Mouse (Mus musculus) macrophage (primary cell): ENCODE results near the gene Rnf19b. TPM values are rescaled to one million over a fixed set of nuclear protein-coding genes. Genes with fewer than 3 reads are reported as not detected.

Experiments
- H3K27ac ChIP-seq: fragments of 350-480 bp; formaldehyde crosslinking; 2 replicates; pipeline ENCODE4 v1.9.0; 2021
- H3K36me3 ChIP-seq: fragments of 350-480 bp; formaldehyde crosslinking; 2 replicates; pipeline ENCODE4 v1.9.0; 2021; ENCODE audit errors: inconsistent target
- H3K4me3 ChIP-seq: fragments of 350-480 bp; formaldehyde crosslinking; 2 replicates; pipeline ENCODE4 v1.9.0; 2021; ENCODE audit errors: inconsistent target
- H3K79me2 ChIP-seq: fragments of 350-480 bp; formaldehyde crosslinking; 2 replicates; pipeline ENCODE4 v1.9.0; 2021; ENCODE audit errors: inconsistent target
- WGBS: methylation state at CpG from one replicate; pipeline ENCODE4 v1.1.7; 2026; ENCODE audit warnings: inconsistent platforms; ENCODE audit not compliant: missing documents; 5-methylcytosine and 5-hydroxymethylcytosine counted together
- polyA plus RNA-seq: library from polyadenylated mRNA; stranded (reverse); fragments of 250-400 nt; gene quantifications from 3 replicates; pipeline ENCODE4 v1.2.4, GENCODE M21; 2018; ENCODE audit warnings: inconsistent platforms

Rnf19b gene
- polyA plus RNA-seq, 1 experiment from 2014 or later = 72.8 TPM

GRCm38 (mm10) chr4:129081041-129081440 is 23.0 kb downstream of the Rnf19b start:
- Histone ChIP-seq H3K36me3 (peaks cover 69% of the 10 kb centered on the region), H3K27ac (peak overlapping the region; percentile 68), H3K4me3 (no peak overlapping the region), H3K79me2 (no peaks in the 10 kb centered on the region; the same call in 1 of the 2 replicates)
- 95% methylated on average over 7 of the region's 7 CpGs for WGBS

DNA sequence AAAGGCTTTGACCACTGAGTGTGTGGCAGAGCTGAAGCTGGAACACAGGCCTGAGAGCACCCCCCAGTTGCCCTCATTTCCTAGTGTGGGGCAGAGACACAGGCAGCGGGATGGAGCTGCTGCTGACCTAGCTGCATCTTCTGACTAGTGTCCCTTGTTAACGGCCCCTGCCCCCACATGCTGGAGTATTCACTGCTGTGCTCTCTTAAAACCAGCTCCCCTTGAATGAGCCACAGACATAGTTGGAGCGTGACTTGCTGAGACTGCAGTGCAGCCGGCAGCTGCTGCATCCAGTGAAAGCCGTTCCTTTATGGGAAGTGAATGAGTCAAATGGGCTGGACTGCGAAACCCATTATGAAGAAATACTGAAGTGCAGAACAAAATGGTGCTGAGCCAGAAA is 23.4 kb downstream of the Rnf19b start:
- Histone ChIP-seq H3K4me3 (no peak overlapping the region), H3K79me2 (no peaks in the 10 kb centered on the region; the same call in 1 of the 2 replicates), H3K27ac (peak overlapping the region; percentile 68), H3K36me3 (peaks cover 64% of the 10 kb centered on the region)
- WGBS = 30% methylated on average over 6 of the region's 6 CpGs

- 17% methylated on average over 2 of the region's 3 CpGs for WGBS
- peaks cover 60% of the 10 kb centered on the region for H3K36me3 ChIP-seq
- H3K79me2 ChIP-seq = no peaks in the 10 kb centered on the region; the same call in 1 of the 2 replicates
- peak overlapping the region; percentile 68 for H3K27ac ChIP-seq
- no peak overlapping the region for H3K4me3 ChIP-seq
These were observed 23.9 kb downstream of the Rnf19b start for GRCm38 (mm10) chr4:129081939-129082338.

DNA sequence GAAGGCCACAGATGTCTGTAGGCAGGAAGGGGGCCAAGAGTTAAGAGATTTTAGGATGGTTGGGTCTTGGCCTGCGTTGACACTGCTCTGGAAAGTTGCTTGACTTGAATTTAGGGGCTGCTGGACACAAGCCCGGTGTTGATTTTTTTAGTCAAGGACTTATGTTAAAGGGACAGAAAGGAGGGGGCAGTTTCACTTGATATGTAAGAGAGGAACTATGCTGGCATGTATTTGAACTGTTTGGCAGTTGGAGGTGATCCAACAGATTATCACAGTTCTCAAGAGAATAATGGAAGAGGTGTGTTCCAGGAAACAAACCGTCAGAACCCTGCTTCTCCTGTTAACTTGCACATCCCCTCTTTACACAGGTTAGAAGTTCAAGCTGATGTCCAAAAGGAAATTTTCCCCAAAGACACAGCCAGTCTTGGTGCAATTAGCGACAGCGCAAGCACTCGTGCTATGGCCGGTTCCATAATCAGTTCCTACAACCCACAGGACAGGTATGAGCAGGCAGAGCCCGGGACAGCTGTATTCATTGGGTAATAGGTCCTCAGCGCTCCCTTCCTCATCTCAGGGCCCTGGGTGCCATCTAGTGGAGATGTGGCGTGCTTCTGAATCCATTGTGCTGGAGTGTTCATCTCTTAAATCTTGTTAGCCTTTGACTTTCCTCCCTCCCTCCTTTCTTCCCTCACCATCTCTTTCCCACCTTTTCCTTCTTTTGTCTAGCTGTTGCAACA is 24.5 kb downstream of the Rnf19b start:
- Histone ChIP-seq H3K79me2 (no peaks in the 10 kb centered on the region; the same call in 1 of the 2 replicates), H3K36me3 (peaks cover 57% of the 10 kb centered on the region), H3K4me3 (no peak overlapping the region), H3K27ac (peak overlapping the region; percentile 68)
- 39% methylated on average over 10 of the region's 10 CpGs for WGBS

DNA sequence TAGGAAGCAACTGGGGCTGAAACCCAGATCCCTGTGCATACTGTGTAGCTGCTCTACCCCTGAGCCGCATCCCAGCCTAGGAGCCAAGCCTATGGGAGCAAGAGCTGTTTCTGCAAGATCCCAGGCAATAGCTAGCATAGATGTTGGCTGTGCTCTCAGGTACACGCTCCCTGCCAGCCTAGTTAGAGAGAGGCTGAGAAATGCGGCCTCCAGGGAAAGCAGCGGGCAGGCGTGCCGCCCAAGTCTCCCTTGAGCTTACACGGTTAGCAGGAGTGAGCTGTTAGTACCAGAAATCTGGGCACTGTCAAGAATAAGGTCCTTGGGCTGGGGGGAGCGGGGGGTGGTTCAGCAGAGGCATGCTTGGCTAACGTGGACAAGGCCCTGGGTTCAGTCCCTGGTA is 26.8 kb downstream of the Rnf19b start:
- Histone ChIP-seq H3K4me3 (no peak overlapping the region), H3K36me3 (peaks cover 35% of the 10 kb centered on the region), H3K27ac (no peak overlapping the region), H3K79me2 (no peaks in the 10 kb centered on the region)
- 97% methylated on average over 9 of the region's 9 CpGs for WGBS

GRCm38 (mm10) chr4:129086078-129086477 is 28.0 kb downstream of the Rnf19b start:
- Histone ChIP-seq H3K4me3 (no peak overlapping the region), H3K79me2 (no peaks in the 10 kb centered on the region), H3K36me3 (peaks cover 23% of the 10 kb centered on the region), H3K27ac (no peak overlapping the region)
- WGBS = 33% methylated on average over 8 of the region's 8 CpGs

- WGBS = 90% methylated on average over 5 of the region's 5 CpGs
These were observed 29.8 kb downstream of the Rnf19b start for GRCm38 (mm10) chr4:129087850-129088249.

GRCm38 (mm10) chr4:129095276-129095675 is 37.2 kb downstream of the Rnf19b start:
- H3K4me3 ChIP-seq = no peak overlapping the region
- H3K27ac ChIP-seq = no peak overlapping the region
- no peaks in the 10 kb centered on the region for H3K36me3 ChIP-seq
- 38% methylated on average over 15 of the region's 15 CpGs for WGBS
- no peaks in the 10 kb centered on the region for H3K79me2 ChIP-seq

More at GRCm38 (mm10) chr4:129087850-129088249, 29.8 kb downstream of the Rnf19b start:
- Histone ChIP-seq H3K79me2 (no peaks in the 10 kb centered on the region), H3K4me3 (no peak overlapping the region), H3K27ac (no peak overlapping the region), H3K36me3 (peaks cover 21% of the 10 kb centered on the region)

DNA sequence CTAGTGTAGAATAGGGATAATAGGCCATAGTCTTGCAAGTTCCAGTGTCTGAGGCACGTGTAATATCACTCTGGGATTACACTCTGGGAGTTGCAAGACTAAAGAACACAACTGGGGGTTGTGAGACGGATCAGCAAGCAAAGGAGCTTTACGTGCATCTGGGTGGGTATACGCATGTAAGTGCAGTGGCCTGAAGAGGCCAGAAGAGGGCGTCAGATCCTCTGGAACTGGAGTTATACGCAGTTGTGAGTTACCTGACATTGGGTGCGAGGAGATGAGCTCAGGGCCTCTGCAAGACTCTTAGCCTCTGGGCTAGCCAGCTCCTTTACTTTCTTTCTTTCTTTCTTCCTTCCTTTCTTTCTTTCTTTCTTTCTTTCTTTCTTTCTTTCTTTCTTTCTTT is 38.9 kb downstream of the Rnf19b start:
- Histone ChIP-seq H3K4me3 (no peak overlapping the region), H3K36me3 (no peaks in the 10 kb centered on the region), H3K79me2 (no peaks in the 10 kb centered on the region), H3K27ac (no peak overlapping the region)
- WGBS = 78% methylated on average over 7 of the region's 7 CpGs

GRCm38 (mm10) chr4:129102133-129102829 is 44.2 kb downstream of the Rnf19b start:
- WGBS = 88% methylated on average over 14 of the region's 14 CpGs

GRCm38 (mm10) chr4:129105356-129105755 is 47.3 kb downstream of the Rnf19b start, which contains the start of gene Tmem54:
Gene Tmem54, plus strand, starts transcription at chr4:129105548.
- no peak within 1 kb of the TSS for H3K27ac ChIP-seq
- WGBS = 5% methylated on average over 36 of the region's 40 CpGs
- H3K79me2 ChIP-seq = no peaks in the 10 kb centered on the region
- no peak within 1 kb of the TSS for H3K4me3 ChIP-seq
- H3K36me3 ChIP-seq = no peaks in the 10 kb centered on the region

More at GRCm38 (mm10) chr4:129102133-129102829, 44.2 kb downstream of the Rnf19b start:
- no peaks in the 10 kb centered on the region for H3K36me3 ChIP-seq
- H3K79me2 ChIP-seq = no peaks in the 10 kb centered on the region
- H3K27ac ChIP-seq = no peak overlapping the region
- H3K4me3 ChIP-seq = no peak overlapping the region

DNA sequence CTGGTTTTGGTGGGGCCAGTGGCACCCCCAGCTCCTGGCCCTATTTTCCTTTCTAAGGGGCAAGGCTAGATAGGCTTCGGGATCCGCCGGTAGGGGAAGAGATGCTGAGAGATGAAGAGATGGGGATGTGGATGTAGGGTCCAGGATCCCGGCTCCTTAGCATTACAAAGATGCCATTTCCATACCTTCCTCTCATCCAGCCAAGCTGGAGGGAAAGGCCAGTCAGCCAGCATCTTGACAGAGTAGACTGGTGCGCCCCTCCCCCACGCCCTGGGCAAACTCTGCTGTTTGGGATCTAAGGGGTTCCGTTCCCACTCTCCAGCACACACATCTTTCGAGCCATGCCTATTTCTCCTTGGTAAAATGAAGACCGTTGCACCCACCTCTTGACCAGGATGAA is 48.0 kb downstream of the Rnf19b start:
- WGBS = 47% methylated on average over 8 of the region's 9 CpGs
- no peak overlapping the region for H3K27ac ChIP-seq
- H3K79me2 ChIP-seq = no peaks in the 10 kb centered on the region
- no peaks in the 10 kb centered on the region for H3K36me3 ChIP-seq
- no peak overlapping the region for H3K4me3 ChIP-seq

GRCm38 (mm10) chr4:129107348-129107899 is 49.4 kb downstream of the Rnf19b start:
- Histone ChIP-seq H3K27ac (no peak overlapping the region), H3K79me2 (no peaks in the 10 kb centered on the region), H3K4me3 (no peak overlapping the region), H3K36me3 (no peaks in the 10 kb centered on the region)
- 54% methylated on average over 10 of the region's 10 CpGs for WGBS

DNA sequence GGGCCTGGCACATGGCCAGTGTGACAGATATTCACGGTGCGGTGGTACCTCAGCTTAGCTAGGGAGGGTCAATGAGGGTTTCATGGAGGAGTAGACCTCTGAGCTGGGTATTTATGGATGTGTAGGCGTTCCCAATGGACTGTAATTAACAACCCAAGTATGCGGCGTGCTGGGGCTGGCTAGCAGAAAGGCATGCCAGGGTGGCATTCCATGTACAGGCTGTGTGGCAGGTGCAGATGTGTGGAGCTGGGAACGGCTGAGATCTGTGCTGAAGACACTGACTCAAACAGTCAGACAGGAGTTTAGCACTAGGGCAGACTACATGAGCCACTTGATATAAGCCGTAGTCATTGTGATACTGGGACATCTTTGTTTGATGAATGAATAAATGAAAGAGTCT is 50.6 kb downstream of the Rnf19b start:
- no peak overlapping the region for H3K27ac ChIP-seq
- WGBS = 89% methylated on average over 7 of the region's 7 CpGs
- no peaks in the 10 kb centered on the region for H3K79me2 ChIP-seq
- no peaks in the 10 kb centered on the region for H3K36me3 ChIP-seq
- no peak overlapping the region for H3K4me3 ChIP-seq

- H3K4me3 ChIP-seq = no peak overlapping the region
- no peaks in the 10 kb centered on the region for H3K79me2 ChIP-seq
- 91% methylated on average over 6 of the region's 6 CpGs for WGBS
- H3K27ac ChIP-seq = no peak overlapping the region
- no peaks in the 10 kb centered on the region for H3K36me3 ChIP-seq
These were observed 52.7 kb downstream of the Rnf19b start for GRCm38 (mm10) chr4:129110804-129111203.
